Mouse (Mus musculus): ENCODE results near the gene Prss16.
A peak's percentile ranks its signal among the peaks of the same experiment; 100 is the strongest.

Gene Prss16

DNA sequence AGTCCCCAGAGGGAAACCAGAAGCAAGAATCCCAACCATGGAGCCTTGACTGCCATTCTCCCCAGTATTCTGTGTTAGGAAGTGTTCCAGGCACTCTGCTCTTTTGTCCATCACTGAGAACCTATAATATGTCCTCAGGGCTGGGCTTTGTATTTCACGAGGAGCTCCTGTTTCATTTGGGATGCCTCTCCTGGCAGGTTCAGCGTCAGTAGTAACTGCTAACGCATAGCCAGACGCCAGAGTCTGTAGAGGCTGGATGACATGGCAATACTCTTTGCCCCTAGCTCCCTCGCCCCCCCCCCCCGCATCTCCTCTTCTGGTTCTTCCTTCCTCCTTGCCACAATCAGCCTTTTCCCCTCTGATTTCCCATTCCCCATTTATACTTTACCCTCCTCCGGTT is at the start of gene Prss16:
Prss16 (minus strand) TSS at position 101 of the 400 bp plus-strand sequence.
- no peak for DNase-seq (ENCODE audit: low spot score)

DNA sequence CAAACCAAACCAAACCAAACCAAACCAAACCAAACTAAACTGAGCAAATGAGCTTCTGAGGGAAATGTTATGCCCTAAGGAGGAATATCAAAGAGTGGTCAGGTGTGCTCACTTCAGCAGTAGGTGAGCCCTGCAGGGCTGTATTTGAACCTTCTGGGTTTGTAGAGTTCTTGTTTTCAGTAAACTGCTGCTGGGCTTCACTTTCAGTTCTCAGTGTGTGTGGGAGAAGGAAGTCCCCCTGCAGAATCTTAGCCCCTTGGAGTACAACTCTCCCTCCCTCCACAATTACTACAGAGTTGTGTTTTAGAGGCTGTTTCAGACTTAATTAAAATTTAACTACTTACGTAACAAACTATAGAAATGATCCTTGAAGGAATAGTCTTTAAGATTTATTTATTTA is 44.2 kb upstream of the Prss16 start:
- DNase-seq (ENCODE audit: low spot score): no peak

DNA sequence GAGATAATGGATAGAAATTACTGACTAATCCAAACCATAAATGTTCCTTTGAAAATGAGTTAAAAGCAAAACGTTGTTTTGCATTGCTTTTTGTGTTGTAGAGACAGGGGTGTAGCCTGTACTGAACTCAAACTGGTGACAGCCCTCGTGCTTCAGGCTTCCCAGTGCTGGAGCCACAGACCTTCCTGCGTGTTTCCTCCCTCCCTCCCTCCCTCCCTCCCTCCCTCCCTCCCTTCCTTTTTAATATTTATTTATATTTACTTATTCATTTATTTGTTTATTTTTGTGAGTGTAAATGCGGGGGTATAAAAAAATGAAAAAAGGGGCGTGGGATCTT is 41.9 kb upstream of the Prss16 start:
- DNase-seq (ENCODE audit: low spot score): no peak

DNA sequence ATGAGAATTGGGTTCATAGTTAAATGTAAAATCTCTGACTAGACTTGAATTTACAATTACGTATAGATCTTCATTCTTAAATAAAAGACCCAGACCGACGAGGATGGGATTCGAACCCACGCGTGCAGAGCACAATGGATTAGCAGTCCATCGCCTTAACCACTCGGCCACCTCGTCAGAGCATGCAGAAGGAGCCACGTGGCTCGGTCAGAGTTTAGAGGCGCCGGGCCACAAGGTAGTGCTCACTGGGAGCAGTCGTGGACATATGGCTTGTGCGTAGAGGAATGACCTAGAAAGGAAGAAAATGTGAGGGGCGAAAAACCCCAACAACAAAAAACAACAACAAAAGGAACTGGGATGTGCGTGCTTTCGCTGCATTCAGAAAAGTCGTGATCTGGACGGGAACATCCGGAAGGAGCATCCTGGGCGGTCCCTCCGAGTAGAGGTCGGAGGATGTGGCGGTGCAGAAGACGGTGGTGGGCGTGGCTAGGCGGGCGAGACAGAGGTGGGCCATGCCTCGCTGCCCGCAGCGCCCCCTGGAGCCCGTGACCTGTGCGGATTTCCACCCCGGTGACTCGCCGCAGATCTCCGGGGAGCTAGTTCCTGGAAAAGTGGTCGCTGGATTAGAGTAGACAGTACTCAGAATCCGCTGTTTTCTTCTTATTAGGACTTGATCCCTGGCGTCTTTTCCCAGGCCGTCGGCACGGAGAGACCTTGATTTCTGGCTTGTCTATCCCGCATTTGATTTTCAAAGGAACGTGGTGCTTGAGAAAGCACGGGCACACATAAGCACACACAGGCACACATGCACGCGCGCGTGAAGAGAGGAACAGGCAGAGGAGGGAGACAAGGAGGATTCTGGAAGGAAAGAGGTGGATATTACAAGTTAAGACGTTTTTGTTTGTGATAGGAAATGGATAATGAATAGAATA is 41.3 kb upstream of the Prss16 start:
- peak; percentile 91 for DNase-seq (ENCODE audit: low spot score)

DNA sequence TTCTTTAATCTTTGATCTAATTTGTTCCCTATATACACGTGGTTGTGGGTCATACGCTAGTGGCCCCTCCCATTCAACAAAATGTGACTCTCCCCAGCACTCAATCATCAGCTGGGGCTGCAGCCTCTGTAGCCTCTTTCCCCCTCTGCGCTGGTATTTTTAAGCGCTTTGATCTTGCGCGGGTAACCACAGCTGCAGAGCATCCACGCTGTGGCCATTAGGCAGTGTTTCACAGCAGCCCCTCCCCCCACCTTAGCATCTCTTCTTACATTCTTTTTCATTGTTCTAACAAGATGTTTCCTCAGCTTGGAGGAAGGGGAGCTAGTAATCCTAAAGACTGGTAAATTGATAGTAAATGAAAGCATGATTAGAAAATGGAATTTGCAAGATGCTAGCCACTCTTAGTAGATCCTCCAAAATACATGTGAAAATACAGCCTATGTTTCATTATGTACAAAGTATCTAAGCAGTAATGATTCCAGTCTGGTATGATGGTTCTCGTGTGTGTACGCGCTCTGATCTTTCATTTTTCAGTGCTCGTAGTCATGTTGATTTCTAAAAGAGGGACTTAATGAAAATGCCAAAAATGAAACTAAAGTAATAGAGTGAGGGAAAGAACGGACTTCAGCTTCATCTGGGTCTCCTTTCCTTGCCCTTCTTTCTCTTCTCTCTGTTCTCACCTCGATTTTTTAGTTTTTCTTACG is 40.3 kb upstream of the Prss16 start:
- DNase-seq (ENCODE audit: low spot score): peak; percentile 55

DNA sequence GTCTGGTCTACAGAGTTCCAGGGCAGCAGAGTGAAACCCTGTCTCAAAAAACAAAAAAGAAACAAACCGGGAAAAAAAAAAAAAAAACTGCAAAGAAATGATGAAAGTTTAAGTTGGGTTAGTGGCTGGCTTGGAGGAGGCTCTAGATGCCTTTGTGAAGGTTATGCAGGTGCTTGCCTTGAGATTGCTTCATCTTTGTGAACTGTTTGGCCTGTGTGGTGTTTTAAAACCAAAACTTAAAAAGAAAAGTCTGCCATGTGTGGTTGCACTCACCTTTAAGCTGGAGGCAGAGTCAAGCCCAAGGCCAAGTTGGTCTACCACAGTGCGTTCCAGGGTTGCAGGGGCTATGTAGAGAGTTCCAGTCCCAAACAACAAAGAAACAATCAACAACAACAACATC is 39.5 kb upstream of the Prss16 start:
- no peak for DNase-seq (ENCODE audit: low spot score)

DNA sequence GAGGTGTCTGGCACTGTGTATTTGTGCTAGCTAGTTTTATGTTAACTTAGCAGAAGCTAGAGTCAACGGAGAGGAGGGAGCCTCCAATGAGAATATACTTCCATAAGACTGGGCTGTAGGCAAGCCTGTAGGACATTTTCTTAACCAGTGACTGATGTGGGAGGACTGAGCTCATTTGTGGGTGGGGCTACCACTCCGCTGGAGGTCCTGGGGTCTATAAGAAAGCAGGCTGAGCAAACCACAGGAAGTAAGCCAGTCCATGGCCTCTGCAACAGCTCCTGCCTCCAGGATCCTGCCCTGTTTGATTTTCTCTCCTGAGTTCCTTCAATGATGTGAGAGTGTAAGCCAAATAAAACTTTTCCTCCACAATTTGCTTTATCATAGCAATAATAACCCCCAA is 35.8 kb upstream of the Prss16 start:
- no peak for DNase-seq (ENCODE audit: low spot score)

DNA sequence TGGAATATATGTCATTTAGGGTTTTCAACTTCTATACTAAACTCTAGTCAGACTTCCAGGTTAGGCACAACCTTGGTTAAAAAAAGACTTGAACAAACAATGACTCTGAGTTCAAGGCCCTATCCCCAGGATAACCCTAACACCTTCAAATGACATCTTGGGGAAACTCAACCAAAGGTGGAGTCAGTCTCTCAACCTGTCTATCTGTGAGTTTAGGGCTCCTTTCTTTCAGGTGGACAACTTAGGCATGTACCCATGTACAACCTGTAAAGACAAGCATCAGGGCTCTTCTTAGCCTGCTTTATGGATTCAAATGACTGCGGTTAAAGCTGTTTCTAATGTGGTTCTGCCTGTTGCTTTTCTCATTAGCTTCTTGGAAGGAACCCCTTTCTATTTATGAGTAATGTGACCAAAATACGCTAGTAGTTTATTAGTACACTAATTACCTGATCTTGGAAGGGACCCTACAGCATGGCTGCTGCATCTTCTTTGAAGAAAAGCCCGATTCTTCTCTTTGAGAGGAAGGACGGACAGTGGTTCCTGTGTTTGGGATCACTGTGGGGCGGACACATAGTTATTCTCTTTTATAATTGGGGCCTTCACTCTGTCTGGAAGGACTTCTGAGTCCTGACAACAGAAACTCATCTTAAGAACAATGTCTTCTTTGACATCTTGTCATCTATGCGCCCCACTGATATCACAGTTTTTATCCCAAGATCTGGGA is 35.1 kb upstream of the Prss16 start:
- no peak for DNase-seq (ENCODE audit: low spot score)

DNA sequence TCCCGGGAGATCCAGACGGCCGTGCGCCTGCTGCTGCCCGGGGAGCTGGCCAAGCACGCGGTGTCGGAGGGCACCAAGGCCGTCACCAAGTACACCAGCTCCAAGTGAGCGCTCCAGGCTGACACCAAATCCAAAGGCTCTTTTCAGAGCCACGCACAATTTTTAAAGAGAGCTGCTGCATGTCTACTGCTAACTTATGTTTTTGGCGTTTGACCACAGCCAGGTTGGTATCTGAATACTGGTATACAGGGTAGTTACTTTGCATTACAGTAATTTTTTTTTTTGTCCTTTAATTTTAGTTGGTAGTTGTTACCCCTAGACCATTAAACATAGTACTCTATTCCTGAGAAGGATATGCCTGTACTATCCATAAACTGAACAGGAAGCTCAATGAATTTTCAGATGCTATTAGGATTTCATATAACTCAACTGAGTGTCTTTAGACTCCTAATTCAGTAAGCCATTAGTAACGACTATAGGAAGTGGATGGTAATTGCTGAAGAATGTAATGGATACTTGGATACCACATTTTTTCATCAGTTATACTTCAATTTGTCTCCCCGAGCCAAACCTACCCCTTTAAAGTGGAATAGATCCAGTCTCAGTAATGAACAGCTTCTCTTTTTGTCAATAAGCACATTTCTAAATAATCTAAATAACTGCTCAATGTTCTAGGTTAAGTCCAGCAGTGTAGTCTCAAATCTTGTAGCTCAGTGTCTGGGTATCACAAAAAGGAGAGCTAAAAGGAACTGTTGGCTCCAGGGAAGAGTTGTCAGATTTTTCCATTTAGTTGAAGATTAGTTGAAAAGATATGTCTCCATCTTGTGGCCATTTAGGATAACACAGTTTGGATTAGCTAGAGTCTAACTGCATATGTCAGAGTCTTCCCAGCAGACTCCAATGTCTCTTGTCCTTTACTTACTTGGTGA is 34.2 kb upstream of the Prss16 start:
- peak; percentile 80 for DNase-seq (ENCODE audit: low spot score)

DNA sequence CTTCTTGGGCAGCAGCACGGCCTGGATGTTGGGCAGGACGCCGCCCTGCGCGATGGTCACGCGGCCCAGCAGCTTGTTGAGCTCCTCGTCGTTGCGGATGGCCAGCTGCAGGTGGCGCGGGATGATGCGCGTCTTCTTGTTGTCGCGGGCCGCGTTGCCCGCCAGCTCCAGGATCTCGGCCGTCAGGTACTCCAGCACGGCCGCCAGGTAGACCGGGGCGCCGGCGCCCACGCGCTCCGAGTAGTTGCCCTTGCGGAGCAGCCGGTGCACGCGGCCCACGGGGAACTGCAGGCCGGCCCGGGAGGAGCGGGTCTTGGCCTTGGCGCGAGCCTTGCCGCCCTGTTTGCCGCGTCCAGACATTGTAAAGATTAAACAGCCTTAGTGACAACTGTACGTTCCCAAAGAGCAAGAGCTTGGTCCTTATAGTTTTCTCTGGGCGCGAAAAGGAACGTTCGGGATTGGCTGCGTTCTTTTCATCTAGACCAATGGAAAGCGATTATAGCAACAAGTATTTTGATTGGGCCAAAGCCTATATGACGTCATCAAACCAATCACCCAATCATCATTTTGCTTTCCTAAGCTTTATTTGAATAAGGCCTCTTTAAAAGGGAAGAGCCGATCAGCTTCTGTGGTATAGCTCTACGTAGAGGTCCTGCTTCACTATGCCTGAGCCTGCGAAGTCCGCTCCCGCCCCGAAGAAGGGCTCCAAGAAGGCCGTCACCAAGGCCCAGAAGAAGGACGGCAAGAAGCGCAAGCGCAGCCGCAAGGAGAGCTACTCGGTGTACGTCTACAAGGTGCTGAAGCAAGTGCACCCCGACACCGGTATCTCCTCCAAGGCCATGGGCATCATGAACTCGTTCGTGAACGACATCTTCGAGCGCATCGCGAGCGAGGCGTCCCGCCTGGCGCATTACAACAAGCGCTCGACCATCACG is 33.3 kb upstream of the Prss16 start, which contains the start of the genes Hist1h2ag and Hist1h2bj:
Hist1h2ag (minus strand) TSS at position 377 of the 935 bp plus-strand sequence.
Hist1h2bj (plus strand) TSS at position 647 of the 935 bp plus-strand sequence.
- DNase-seq (ENCODE audit: low spot score): peak; percentile 100

DNA sequence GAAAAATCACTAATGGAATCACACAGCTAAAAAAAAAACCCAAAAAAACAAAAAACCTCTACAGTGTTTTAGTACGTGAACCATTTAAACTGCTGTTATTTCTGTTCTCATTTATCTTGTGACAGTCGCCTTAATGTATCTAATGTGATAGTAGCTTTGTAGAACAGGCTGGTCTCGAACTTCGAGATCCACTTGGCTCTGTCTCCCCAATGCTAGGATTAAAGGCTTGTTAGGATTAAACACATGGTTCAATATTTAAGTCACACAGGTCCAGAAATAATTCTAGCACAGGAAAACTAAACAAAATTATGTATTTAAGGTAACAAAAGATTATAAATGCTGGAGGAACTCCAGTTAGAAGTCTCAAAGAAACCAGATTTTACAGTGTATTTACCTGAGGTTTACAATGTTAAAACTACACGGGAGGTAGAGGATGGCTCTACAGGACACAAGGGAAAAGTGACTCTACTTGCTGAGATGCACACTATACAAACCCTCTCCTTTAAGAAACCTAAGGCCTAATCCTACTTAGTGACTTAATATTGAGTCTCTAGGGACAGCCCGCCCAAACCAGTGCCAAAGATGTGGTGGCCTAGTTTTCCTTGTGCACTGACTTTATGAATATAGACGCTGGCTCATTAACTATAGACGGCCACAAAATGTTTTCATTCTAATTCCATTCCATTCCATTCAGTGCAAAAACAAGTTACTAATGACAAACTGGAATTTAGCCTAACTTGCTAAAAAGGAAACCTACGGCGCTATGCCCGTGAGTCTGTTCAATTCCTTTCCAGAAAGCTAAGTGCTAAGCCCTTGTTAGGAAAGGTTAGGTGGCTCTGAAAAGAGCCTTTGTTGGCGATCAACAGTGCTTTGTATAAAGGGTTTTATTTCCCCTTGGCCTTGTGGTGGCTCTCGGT is 32.4 kb upstream of the Prss16 start:
- peak; percentile 72 for DNase-seq (ENCODE audit: low spot score)

DNA sequence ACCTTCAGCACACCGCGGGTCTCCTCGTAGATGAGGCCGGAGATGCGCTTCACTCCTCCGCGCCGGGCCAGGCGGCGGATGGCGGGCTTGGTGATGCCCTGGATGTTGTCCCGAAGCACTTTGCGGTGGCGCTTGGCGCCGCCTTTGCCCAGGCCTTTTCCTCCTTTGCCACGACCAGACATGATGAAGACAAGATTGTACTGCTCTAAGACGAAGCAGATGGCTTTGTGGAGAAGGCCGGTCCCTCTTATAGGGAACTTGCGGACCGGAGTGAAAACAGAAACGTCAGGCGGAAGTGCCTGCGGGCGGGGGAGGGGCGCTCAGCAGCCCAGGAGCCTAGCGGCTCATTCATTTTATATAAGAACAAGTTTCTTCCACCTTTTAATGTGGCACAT is 31.6 kb upstream of the Prss16 start, which contains the start of gene Hist1h4i:
Hist1h4i (minus strand) TSS at position 221 of the 395 bp plus-strand sequence.
- DNase-seq (ENCODE audit: low spot score): peak; percentile 98

DNA sequence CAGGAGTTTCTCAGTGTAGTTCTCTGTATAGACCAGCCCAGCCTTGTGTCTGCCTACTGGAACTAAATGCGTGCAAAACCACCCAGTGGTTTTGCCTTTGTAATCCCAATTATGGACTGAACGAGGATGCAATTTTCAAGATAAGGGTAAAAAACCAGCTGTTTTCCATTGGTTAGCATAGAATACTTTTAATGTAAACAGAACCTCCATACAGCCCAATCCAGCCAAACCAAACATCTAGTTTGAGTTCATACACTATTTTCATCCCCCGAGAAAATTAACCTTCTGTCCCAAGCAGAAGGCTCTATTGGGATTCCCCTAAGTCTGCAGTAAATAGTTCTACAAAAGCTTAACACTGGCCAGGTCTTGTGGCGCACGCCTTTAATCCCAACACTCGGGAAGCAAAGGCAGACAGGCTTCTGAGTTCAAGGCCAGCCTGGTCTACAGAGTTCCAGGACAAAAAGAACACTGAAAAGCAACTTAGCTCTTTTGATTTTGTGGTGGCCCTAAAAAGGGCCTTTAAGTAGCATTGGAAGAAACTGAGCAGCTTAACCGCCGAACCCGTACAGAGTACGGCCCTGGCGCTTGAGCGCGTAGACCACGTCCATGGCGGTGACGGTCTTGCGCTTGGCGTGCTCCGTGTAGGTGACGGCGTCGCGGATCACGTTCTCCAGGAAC is 31.1 kb upstream of the Prss16 start:
- peak; percentile 83 for DNase-seq (ENCODE audit: low spot score)

DNA sequence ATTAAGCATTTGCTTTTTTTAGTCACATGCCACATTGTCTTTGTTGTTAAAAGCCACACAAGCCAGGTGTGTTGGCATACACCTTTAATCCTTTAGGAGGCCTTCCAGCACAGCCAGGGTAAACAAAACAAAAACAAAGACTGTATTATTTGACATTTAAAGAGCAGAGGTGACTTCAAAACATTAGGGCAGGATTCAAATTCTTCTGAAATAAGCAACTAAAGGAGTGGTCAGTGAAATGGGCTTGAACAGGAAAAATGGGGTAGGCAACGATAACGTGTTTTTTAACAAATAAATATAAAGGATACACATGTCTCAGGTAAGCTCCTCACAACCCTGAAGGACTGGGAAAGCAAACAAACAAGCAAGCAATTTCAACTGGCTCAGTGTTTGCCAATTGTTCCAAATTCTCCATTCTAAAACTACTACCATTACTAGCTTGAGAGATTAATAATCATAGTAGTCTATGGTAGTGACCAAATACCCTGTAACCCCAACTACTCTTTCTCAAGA is 30.5 kb upstream of the Prss16 start:
- no peak for DNase-seq (ENCODE audit: low spot score)

DNA sequence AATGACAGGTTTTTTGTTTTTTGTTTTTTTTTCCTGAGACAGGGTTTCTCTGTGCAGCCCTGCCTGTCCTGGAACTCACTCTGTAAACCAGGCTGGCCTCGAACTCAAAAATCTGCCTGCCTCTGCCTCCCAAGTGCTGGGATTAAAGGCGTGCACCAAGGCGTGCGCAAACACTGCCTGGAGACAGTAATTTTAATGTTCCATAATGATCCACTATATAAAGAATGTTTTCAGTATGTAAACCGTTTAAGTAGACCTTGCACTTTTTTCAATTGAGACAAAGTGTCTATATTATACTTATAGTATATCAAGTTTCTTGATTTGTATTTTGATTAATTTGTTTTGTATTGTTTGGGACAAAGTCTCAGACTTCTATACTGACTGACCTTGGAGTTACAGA is 29.8 kb upstream of the Prss16 start:
- no peak for DNase-seq (ENCODE audit: low spot score)

DNA sequence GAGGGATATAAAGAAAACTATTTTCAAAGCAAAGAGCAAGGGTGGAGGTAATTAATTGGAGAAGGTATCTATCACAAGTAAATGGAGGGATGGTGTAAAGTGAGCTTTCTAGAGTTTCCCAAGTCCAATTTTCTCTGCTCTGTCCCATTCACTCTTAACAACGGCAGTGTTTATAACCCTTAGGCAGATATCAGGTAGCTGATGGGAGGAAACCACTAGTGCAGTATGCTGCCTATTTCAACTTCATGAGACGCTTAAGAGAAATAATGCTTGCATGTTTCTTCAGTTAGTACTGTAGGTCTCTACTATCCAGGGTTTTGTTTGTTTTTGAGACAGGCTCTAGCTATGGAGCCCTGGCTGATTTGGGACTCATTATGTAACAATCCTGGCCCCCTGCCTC is 27.9 kb upstream of the Prss16 start:
- DNase-seq (ENCODE audit: low spot score): no peak

DNA sequence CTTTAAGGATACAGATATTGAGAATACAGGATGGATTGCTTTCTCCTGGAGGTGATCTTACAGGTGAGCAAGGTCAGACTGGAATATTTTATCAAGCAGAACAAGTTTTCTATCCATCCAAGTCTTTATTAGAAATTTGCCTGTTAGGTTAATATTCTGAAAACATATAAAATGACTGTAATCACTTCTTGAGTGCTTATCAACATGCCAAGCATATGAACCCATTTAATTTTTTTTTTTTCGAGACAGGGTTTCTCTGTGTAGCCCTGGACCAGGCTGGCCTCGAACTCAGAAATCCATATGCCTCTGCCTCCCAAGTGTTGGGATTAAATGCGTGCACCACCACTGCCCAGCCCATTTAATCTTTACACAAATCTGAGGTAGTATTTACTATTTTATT is 27.4 kb upstream of the Prss16 start:
- no peak for DNase-seq (ENCODE audit: low spot score)
